Mouse (Mus musculus) C2C12 (cell line): ENCODE measurements around the gene Stk10. TPM values are rescaled to one million over a fixed set of nuclear protein-coding genes. Genes with fewer than 3 reads are reported as not detected.

Source experiments
- H3K27me3 ChIP-seq: one replicate; pipeline ENCODE4 v1.6.1; 2011; ENCODE audit not compliant: control insufficient read depth, insufficient read depth, insufficient read length
- H3K36me3 ChIP-seq: one replicate; pipeline ENCODE4 v1.6.1; 2011; ENCODE audit not compliant: control insufficient read depth, insufficient read depth
- H3K4me3 ChIP-seq: one replicate; pipeline ENCODE4 v1.5.1; 2011; ENCODE audit warnings: mild to moderate bottlenecking, control low read depth; ENCODE audit not compliant: poor library complexity, insufficient read depth, severe bottlenecking
- H3K79me2 ChIP-seq: one replicate; pipeline ENCODE4 v1.6.1; 2011; ENCODE audit not compliant: control insufficient read depth, insufficient read depth
- H3K79me3 ChIP-seq: one replicate; pipeline ENCODE4 v1.6.1; 2011; ENCODE audit warnings: low read depth, control low read depth
- H3ac ChIP-seq: one replicate; pipeline ENCODE3; 2011; ENCODE audit warnings: low read depth; ENCODE audit not compliant: control insufficient read depth, insufficient read length
- CEBPB ChIP-seq: IDR thresholded peaks from one replicate; pipeline ENCODE4 v1.6.1; 2011; ENCODE audit warnings: low read depth, mild to moderate bottlenecking, control low read depth, moderate library complexity
- CTCF ChIP-seq: IDR thresholded peaks from one replicate; pipeline ENCODE4 v1.5.1; 2011; ENCODE audit not compliant: control insufficient read depth, insufficient read depth, insufficient read length
- FOSL1 ChIP-seq: IDR thresholded peaks from one replicate; pipeline ENCODE4 v1.8.0; 2011; ENCODE audit warnings: mild to moderate bottlenecking, low read length; ENCODE audit not compliant: poor library complexity, insufficient read depth, severe bottlenecking
- MAX ChIP-seq: IDR thresholded peaks from one replicate; pipeline ENCODE4 v1.6.1; 2011; ENCODE audit warnings: mild to moderate bottlenecking, control low read depth
- MYOD1 ChIP-seq: IDR thresholded peaks from one replicate; pipeline ENCODE4 v1.6.1; 2011; ENCODE audit warnings: low read depth; ENCODE audit not compliant: control insufficient read depth, insufficient read length
- MYOG ChIP-seq: IDR thresholded peaks from one replicate; pipeline ENCODE4 v1.6.1; 2011; ENCODE audit not compliant: control insufficient read depth, insufficient read length; ENCODE audit errors: extremely low read depth
- USF1 ChIP-seq: IDR thresholded peaks from one replicate; pipeline ENCODE4 v1.6.1; 2011; ENCODE audit warnings: low read depth, mild to moderate bottlenecking, control low read depth, moderate library complexity
- long read RNA-seq, 2 experiments: library from polyadenylated mRNA; unstranded; transcript quantifications; one replicate each; pipeline ENCODE4 v2.0.0; 2019 to 2020
- polyA plus RNA-seq: library from polyadenylated mRNA; unstranded; fragments of >200 nt; fragmentation: generic; extraction: Trizol; gene quantifications from one replicate; pipeline ENCODE4 v1.2.1, GENCODE M21; 2012; ENCODE audit warnings: missing spikeins

Stk10 gene
- 8.2 TPM for polyA plus RNA-seq
- long read RNA-seq, experiment 1, partial matches to known transcripts: 0 of 2 reads
- long read RNA-seq, experiment 1, other reads (novel, unspliced or antisense): 2 of 2 reads
- long read RNA-seq, experiment 2, full-length matches to known transcripts: 81 of 96 reads
- long read RNA-seq, experiment 2, partial matches to known transcripts: 7 of 96 reads
- long read RNA-seq, experiment 2, other reads (novel, unspliced or antisense): 8 of 96 reads

DNA sequence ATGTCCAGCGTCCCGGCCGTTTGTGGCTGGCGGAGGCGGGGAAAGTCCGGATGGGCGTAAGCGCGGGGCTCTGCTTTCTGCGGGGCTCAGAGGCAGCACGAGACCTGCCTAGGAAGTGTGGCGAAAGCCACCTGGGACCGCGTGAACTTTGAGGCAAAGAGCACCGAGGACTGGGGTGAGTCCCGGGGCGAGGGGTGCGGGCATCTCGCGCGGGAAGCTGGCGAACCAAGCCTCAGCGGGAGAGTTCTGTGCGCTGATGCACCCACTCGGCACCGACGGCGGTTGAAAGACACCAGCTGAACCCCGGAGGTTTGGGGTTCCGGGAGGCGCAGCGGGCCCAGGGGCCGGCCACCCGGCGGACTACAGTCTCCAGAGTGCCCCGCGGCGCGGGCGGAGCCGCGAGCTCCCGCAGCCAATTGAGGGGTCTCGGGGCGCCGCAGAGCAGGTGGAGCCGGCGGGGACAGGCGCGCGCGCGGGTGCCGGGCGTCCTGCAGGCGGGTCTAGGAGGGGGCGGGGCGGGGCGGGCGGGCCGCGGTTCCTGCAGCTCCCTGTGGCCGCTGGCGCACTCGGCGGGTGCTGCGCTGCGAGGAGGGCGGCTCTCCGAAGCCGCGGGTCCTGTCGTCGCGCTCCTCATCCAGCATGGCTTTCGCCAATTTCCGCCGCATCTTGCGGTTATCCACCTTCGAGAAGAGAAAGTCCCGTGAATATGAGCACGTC is at the start of gene Stk10:
Stk10 (plus strand) TSS at position 541 of the 717 bp plus-strand sequence.
- peak; percentile 37 for TF ChIP-seq MAX
- TF ChIP-seq CTCF: no peak
- peak within 1 kb of the TSS; percentile 90 for H3K4me3 ChIP-seq
- peaks cover 45% of the 10 kb centered on the region for H3K79me2 ChIP-seq
- H3ac ChIP-seq: peak within 1 kb of the TSS; percentile 94
- no peaks in the 10 kb centered on the region for H3K36me3 ChIP-seq
- no peaks in the 10 kb centered on the region for H3K27me3 ChIP-seq
- H3K79me3 ChIP-seq: peaks cover 36% of the 10 kb centered on the region

DNA sequence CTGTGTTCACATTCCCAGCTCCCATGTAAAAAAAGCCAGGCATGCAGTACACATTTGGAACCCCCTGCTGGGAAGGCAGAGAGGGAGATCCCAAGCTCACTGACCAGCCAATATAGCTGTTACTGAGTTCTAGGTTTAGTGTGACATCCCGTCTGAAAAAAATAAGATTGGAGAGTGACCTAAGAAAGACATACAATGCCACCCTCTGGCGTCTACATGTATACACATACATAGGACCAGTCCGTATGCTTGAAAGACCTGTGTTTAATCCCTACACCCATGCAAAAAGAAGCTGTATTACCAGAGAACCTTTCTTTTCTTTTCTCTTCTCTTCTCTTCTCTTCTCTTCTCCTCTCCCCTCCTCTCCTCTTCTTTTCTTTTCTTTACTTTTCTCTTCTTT is 47.8 kb upstream of the Stk10 start:
- TF ChIP-seq MYOD1 (no peak), MAX (no peak), FOSL1 (no peak), CTCF (no peak)
- no peaks in the 10 kb centered on the region for H3K36me3 ChIP-seq
- no peak overlapping the region for H3ac ChIP-seq
- H3K27me3 ChIP-seq: no peaks in the 10 kb centered on the region
- H3K79me3 ChIP-seq: peaks cover 56% of the 10 kb centered on the region
- peaks cover 79% of the 10 kb centered on the region for H3K79me2 ChIP-seq
- no peak overlapping the region for H3K4me3 ChIP-seq

DNA sequence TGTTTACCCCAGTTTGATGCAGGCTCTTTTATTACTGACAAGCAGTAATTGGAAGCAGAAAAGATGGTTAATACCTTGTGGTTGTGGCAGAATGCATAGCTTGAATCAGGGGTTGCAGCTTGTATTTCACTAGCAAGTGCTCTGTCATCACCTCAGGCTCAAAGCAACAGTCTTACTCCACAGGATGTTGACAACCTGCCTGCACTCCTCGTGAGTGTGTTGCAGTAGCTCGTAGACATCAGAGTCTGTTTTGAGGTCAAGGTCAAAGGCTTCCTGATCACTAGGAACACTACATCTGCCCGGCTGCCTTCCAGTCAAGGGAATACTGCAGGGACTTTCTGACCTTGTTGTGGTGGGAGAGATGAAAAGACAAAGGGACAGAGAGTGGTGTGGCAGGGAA is 46.5 kb upstream of the Stk10 start:
- TF ChIP-seq CEBPB: no peak
- TF ChIP-seq USF1: no peak
- no peak for TF ChIP-seq MYOG
- TF ChIP-seq FOSL1: no peak
- no peak for TF ChIP-seq CTCF
- TF ChIP-seq MYOD1: no peak
- Histone ChIP-seq H3ac (no peak overlapping the region), H3K27me3 (no peaks in the 10 kb centered on the region), H3K4me3 (no peak overlapping the region), H3K36me3 (no peaks in the 10 kb centered on the region), H3K79me2 (peaks cover 79% of the 10 kb centered on the region), H3K79me3 (peaks cover 51% of the 10 kb centered on the region)

DNA sequence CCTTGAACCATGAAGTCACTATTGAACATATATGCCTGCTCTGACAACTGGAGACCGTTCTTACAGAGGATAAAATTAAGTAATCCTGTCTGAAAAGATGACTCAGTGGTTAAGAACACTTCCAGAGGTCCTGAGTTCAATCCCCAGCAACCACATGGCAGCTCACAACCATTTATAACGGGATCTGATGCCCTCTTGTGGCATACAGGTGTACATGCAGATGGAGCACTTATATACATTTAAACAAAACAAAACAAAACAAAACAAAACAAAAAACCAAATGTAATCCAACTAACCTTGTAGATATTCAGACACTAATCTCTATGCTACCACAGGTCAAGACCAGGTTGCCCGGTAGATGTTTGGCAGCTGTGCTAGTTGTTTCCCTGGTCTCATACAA is 45.6 kb upstream of the Stk10 start:
- no peak overlapping the region for H3ac ChIP-seq
- peaks cover 79% of the 10 kb centered on the region for H3K79me2 ChIP-seq
- H3K27me3 ChIP-seq: no peaks in the 10 kb centered on the region
- H3K36me3 ChIP-seq: no peaks in the 10 kb centered on the region
- TF ChIP-seq MYOD1 (no peak), FOSL1 (no peak), MYOG (no peak), CEBPB (no peak), MAX (no peak), CTCF (no peak), USF1 (no peak)
- no peak overlapping the region for H3K4me3 ChIP-seq
- H3K79me3 ChIP-seq: peaks cover 56% of the 10 kb centered on the region

DNA sequence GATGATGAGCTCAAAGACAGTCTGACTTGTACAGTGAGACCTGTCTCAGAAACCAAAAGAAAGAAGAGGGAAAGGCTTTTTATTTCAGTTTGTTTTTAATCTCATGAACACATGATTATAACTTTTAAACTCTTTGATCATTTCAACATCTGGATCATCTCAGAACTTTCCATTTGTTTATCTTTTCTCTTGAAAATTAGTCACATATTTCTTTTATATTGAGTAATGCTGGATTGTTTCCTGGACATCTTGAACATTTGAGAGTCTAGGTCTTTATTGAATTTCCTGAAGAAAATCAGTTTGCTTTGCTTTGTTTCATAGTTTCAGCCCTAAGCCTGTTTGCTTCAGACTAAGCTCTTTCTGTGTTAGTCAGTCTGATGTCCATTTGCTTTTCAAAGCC is 44.8 kb upstream of the Stk10 start:
- Histone ChIP-seq H3K27me3 (no peaks in the 10 kb centered on the region), H3K79me3 (peaks cover 55% of the 10 kb centered on the region), H3K36me3 (no peaks in the 10 kb centered on the region), H3ac (no peak overlapping the region), H3K4me3 (no peak overlapping the region), H3K79me2 (peaks cover 84% of the 10 kb centered on the region)
- no peak for TF ChIP-seq USF1
- no peak for TF ChIP-seq CEBPB
- no peak for TF ChIP-seq MAX
